Mouse (Mus musculus) embryo, embryonic 10.5 days (tissue): ENCODE results near the gene Gatd1.

ENCODE experiments used
- DNase-seq: peaks from one replicate; pipeline ENCODE4 v3.0.0-alpha.2; 2015; ENCODE audit warnings: low spot score

The Gatd1 gene

GRCm38 (mm10) chr7:141441460-141441859, 27.5 kb upstream of the Gatd1 start:
- DNase-seq = no peak

DNA sequence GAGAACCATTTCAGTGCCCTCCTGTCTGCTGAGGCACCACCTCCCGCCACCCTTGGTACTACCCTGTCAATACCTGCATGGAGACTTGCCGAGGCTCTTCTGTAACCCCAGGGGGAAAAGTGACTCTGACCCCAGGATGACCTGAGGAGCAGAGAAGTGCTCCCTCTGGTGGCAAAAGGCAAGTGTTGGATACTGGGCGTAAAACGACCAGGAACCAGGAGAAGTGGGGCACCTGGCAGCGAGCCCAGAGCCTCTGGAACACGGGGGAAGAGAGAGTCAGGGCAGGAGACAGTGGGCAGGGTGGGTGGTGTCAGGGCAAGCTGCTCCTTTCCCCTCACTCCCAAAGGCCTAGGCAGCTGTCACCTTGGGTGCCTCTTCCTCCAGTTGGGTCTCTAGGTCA, 26.7 kb upstream of the Gatd1 start:
- DNase-seq = peak; percentile 71

- no peak for DNase-seq
Measured at GRCm38 (mm10) chr7:141439811-141440210, 25.9 kb upstream of the Gatd1 start.

DNA sequence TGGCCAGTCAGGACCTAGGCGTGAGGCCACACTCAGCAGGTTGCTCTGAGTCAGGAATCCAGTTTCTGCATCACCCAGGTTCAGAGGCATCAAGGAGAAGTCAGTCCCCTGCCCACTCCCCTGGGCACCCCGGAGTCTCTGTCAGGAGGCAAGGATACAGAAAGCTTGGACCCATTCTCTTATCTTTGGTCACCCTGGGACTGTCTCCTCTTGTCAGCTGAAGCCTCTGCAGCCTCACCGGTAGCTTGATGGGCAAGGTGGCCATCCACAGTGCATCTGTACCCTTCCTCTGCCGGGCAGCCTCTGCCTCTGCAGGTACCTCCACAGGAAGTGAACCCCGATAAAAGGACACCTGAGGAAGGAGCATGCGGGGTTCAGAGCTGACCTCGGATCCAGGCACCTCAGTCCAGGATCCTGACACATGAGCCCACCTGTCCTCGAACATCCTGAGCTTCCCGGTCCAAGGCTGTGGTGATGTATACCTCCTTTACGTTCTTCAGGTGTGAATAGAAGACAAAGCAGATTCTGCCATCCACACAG, 25.3 kb upstream of the Gatd1 start:
- DNase-seq = no peak

DNA sequence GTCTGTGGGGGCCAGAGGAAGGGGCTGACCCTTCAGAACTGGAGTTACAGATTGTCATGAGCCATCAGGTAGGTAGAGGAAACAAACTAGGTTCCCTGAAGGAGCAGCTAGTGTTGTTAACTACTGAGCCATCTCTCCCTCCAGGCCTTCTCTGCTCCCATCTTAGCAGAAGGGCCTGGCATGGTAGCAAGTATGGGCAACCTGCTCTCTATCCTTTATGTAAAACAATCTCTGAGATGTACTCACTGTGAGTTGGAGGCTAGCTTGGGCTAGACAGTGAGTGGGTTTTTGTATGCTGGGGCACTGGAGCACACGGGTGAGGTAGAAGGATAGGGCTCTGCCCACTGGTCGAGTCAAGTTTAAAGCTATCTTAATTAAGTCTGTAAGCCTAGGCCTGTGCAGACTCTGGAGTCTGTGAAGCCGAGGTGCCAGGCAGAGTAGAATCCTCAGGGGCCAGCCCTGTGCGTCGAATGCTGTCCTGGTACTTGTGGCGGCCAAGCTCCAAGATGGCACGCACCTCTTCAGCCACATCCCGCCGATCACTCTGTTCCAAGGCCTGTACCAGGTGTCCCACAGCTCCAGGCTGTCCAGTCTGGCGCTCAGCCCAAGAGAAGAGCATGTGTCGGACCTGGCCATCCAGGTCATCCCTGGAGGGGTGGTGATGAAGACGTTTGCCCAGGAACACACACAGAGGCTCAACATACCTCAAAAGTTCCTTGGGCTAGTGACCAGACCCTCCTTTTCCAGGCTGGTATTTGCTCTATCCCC, 24.4 kb upstream of the Gatd1 start:
- DNase-seq = no peak

GRCm38 (mm10) chr7:141437178-141438120, 23.5 kb upstream of the Gatd1 start, which contains the start of gene Slc25a22:
Gene Slc25a22, minus strand, starts transcription at chr7:141437892.
- peak; percentile 89 for DNase-seq

DNA sequence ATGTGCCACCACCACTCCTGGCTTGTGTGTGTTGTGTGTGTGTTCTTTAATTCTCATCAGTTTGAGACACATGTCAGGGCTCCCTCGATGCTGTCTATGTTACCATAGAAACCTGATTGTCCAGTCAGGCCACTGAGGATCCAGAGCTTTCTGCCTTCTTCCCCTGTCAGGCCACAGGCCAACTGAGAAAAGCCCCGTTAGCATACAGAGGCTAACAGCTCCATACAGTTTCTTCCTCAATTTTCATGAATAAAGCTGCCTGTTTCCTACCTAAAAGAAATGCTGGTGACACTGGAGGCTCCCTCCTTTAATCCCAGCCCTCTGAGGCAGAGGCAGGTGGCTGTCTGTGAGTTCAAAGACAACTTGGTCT, 22.6 kb upstream of the Gatd1 start:
- DNase-seq = no peak

GRCm38 (mm10) chr7:141435856-141436522, 22.1 kb upstream of the Gatd1 start:
- DNase-seq = no peak

DNA sequence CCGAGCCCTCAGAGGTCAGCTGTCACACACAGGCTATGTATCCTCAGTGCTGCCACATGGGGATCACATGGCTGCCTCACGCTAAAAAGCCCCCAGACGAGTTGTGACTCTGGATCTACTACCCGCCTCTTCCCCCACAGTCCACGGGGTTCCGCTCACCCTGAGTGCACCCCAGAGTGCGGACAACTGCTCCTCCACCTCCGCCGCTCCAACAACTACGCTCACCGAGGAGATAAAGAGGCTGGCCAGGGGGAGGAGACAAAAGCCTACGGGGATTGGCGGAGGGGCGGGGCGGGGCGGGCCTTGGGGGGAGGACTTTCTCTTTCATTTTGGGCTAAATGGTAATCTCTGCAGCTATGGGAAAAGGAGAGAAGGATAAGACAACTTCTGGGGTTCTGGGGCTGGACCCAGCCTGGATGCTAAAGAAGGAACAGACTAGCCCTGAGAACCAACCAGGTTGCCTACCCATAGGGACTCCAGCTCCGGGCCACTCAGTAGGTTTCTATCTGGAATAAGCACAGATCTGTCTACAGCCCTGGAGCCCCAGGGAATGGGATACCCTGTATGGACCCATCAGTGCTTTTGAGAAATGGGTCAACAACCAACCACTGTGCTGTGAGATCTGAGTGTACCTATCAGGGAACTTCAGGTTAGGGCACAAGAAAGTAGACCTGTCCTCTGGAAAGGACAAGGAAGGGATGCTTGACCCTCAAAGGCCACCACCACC, 21.4 kb upstream of the Gatd1 start:
- DNase-seq = peak; percentile 70

DNA sequence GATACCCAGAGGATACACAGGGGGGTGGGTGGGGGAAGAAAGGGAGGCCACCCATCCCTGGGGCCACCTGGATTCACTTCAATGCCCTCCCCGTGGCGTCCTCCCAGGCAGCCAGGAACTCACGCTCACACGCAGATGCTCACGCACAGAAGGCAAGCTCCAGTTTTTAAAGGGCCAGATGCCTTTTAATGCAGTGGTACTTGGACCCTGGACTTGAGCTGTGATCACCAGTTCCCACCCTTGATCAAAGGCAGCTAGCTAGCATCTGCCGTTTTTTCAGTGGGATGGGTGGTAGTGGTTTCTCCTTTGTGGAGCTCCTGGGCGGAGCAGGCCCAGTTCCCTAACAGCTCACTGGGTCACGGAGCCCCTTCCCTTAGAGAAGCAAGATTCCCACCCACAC, 20.5 kb upstream of the Gatd1 start:
- peak; percentile 76 for DNase-seq

- DNase-seq = no peak
Measured at GRCm38 (mm10) chr7:141433517-141434400, 19.8 kb upstream of the Gatd1 start.

- DNase-seq = no peak
Measured at GRCm38 (mm10) chr7:141432741-141433516, 19.0 kb upstream of the Gatd1 start.

DNA sequence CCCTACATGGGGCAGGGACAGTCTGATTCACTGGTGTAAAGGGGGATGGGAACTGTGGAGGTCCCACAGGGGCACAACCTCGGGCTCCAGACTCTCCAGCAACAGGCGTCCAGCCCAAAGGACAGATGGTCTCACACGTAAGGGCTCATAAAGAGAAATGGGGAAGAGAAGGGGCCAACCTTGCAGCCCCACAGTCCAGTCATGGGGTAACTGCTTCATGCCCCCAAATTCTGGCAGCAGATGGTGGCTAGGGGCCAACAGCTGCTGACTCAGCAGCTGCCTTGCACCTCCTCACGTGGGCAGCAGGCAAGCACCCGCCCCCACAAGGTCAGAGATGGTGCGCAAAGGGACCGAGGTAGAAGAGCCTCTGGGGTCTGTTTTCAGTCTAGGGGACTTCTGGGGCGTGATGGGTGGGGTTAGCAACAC, 18.3 kb upstream of the Gatd1 start:
- no peak for DNase-seq

DNA sequence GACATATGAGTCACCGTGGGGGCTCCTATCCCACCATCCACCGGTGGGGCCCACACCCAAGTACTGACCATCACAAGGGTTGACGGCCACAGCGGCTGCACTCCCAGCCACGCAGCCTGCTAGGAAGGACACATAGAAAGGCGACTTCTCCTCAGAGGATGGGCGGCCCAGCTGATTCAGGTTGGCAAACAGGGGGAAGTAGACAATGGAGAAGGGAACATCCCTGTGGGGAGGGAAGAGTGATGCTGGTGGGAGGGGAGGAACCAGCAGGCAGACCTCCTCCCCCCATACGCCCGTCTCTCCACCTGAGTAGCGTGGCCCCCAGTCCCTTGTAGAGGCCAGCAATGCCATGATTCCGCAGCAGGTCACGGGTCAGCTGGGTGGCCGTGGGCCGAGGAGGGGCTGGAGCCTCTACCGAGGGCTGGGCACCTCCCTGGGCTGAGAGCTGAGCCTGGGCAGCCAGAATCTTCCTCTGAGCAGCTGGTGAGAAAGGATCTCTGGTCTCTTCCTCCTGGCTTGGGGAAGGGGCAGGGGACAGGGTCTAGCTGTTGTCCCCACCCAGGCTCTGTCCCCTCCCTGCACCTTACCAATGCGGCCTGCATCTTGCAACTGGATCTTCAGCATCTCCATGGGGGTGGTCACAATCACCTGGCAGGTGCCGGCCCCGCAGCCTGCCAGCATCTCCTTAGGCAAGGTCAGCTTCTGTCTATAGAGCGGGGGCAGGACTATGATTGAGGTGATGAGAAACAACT, 17.7 kb upstream of the Gatd1 start:
- no peak for DNase-seq

DNA sequence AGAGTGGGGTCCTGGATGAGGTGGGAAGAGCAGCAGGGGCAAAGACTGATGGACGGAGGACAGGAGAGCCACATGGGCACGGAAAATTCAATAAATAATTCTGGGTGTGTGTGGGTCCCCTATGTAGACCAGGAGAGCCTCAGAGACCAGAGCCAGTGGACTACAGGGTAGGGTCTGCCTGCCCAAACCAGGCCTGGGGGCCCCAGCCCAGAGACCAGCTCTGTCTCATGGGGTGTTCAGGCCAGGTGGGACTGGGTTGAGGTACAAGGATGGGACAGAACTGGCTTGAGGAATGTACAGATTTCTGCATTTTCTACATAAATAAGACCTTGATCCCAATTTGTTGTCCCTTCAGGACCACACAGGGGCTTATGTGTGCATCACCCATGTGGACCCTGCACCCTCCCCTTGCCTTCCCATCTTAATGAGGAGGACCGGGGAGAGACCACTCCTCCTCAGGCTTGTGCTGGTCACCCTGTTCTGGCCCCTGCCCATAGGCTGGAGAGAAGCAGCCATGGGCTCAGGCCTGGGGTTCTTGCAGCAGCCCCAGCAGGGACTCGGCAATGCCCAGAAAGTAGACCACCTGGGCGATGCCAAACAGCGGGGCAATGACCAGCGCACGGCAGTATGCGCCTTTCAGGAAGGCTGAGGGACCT, 16.8 kb upstream of the Gatd1 start:
- DNase-seq = no peak

DNA sequence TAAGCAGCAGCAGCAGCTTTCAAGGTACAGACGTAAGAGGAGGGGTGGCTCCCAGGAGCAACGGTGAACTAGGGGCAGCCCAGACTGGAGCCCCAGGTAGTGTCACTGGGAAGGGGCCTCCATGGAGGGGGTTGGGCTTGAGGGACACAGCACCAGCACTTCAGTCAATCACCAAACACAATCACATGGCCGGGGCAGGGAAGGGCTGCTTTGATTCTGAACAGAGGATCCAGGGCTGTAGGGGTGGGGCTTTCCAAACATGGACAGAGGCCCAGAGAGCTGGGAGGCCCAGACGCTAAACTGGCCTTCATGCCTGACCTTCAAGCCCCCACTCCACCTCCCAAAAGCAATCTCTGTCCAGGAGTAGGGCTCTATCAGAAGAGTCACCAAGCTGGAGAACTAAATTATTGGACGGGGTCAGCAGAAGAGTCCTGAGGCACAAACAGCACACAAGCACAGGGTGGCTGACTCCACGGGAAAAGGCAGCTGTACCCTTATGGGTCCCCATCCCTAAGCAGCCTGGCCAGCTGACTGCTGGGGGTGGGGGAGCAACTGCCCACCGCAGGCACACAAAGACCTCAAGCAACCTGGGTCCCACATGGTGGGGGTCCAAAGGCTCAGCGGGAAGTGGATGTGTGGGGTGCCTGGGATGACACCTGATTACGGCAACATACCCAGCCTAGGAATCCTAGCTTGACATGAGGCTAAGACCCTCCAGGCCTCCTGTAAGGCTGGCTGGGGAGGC, 16.1 kb upstream of the Gatd1 start:
- no peak for DNase-seq

DNA sequence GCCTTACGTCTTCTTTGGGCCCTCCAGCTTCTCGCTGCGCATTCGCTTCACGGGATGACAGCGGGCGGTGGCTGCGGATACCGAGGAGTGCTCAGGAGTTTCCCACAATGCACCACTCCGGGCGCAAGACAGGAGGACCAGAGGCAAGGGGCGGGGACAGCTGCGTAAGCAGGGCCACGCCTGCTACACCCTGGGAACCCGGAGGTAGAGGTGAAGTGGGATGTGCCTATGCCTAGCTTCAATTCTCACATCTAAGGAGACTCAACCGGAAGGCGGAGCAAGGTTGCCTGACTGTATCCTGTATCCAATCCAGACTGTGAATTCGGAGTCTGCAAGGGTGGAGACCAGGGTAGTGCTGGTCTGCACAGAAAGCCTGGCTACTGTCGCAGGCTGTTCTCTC, 15.4 kb upstream of the Gatd1 start, which contains the start of gene Cend1:
Gene Cend1 (minus strand): TSS at position 182 of the 400 bp plus-strand sequence.
- peak; percentile 83 for DNase-seq

DNA sequence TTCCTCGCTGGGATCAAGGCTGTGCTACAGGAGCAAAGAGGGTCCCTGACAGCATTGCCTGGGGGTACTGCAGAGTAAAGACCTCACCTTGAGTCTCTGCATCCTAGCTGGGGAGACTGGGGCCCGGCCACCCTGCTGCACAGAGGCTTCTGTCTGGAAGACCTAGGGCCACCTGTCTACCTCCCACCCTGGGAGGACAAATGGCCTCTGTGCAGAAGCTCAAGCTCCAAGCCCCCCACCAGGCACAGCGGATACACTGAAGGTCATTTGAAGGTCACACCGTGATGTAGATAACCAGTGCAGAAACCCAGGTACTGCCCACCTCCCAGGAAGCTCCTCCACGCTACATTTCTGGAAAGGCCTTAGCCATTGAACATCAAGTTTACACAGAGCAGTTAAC, 14.8 kb upstream of the Gatd1 start:
- DNase-seq = no peak
